Mouse (Mus musculus) heart, embryonic 11.5 days (tissue): Measurements from ENCODE around the gene Arhgap1. TPM values are rescaled to one million over a fixed set of nuclear protein-coding genes. Genes with fewer than 3 reads are reported as not detected.

Source experiments
- ATAC-seq: fragments of 200-750 bp; cut with Nextera tagmentation; replicated peaks from 2 replicates; pipeline ENCODE4 v1.8.0; 2017; ENCODE audit warnings: moderate library complexity; ENCODE audit not compliant: insufficient number of reproducible peaks, low FRiP score, low TSS enrichment
- H3K27ac ChIP-seq: fragments of 300-500 bp; sonication (generic); 2 replicates; pipeline ENCODE4 v1.5.1; 2014; ENCODE audit warnings: mild to moderate bottlenecking, low read depth, low read length
- H3K27me3 ChIP-seq: fragments of 300-500 bp; sonication (generic); 2 replicates; pipeline ENCODE4 v1.6.1; 2014; ENCODE audit warnings: mild to moderate bottlenecking, low read length, mixed read lengths; ENCODE audit not compliant: control insufficient read depth, insufficient read depth
- H3K36me3 ChIP-seq: fragments of 300-500 bp; sonication (generic); 2 replicates; pipeline ENCODE4 v1.6.1; 2014; ENCODE audit warnings: mild to moderate bottlenecking, low read length, moderate library complexity, mixed read lengths; ENCODE audit not compliant: control insufficient read depth, insufficient read depth
- H3K4me1 ChIP-seq: fragments of 300-500 bp; sonication (generic); 2 replicates; pipeline ENCODE4 v1.6.1; 2014; ENCODE audit warnings: low read length; ENCODE audit not compliant: control insufficient read depth, insufficient read depth
- H3K4me2 ChIP-seq: fragments of 300-500 bp; sonication (generic); 2 replicates; pipeline ENCODE4 v1.6.1; 2014; ENCODE audit warnings: mild to moderate bottlenecking, moderate library complexity
- H3K4me3 ChIP-seq: fragments of 300-500 bp; sonication (generic); 2 replicates; pipeline ENCODE4 v1.5.1; 2014; ENCODE audit warnings: low read depth, low read length
- H3K9ac ChIP-seq: fragments of 300-500 bp; sonication (generic); 2 replicates; pipeline ENCODE4 v1.6.1; 2014; ENCODE audit warnings: mild to moderate bottlenecking, low read depth, low read length, moderate library complexity
- H3K9me3 ChIP-seq: fragments of 300-500 bp; sonication (generic); replicated peaks from 2 replicates; pipeline ENCODE4 v1.6.1; 2016; ENCODE audit warnings: low read length; ENCODE audit not compliant: control insufficient read depth
- WGBS: fragments of 180-500 bp; shearing (Covaris S2); extraction: QIAGEN DNeasy Blood & Tissue Kit; methylation state at CpG from one replicate; pipeline ENCODE4 v1.1.7; 2014; ENCODE audit not compliant: insufficient replicate concordance; 5-methylcytosine and 5-hydroxymethylcytosine counted together
- polyA plus RNA-seq: library from polyadenylated mRNA; unstranded; fragments of >200 nt; fragmentation: Nextera tagmentation; extraction: Ambion mirVana; gene quantifications from 2 replicates; pipeline ENCODE4 v1.2.1, GENCODE M21; 2014

The Arhgap1 gene
- polyA plus RNA-seq, 1 experiment from 2014 or later: 186 TPM

- Histone ChIP-seq H3K9ac (no peak overlapping the region), H3K27me3 (no peaks in the 10 kb centered on the region), H3K4me3 (no peak overlapping the region), H3K36me3 (peaks cover 32% of the 10 kb centered on the region), H3K4me2 (no peak overlapping the region), H3K9me3 (no peaks in the 10 kb centered on the region), H3K27ac (no peak overlapping the region), H3K4me1 (no peaks in the 10 kb centered on the region; the same call in 1 of the 2 replicates)
- 83% methylated on average over 8 of the region's 8 CpGs for WGBS
- ATAC-seq: 0 out of 2 replicates have a peak, but pooled peaks have one; percentile 32
Measured at GRCm38 (mm10) chr2:91669326-91669725, 19.7 kb downstream of the Arhgap1 start.

- H3K36me3 ChIP-seq: peaks cover 26% of the 10 kb centered on the region
- no peak for ATAC-seq
- no peak overlapping the region for H3K4me2 ChIP-seq
- H3K9me3 ChIP-seq: no peaks in the 10 kb centered on the region
- H3K27ac ChIP-seq: no peak overlapping the region
- 92% methylated on average over 6 of the region's 6 CpGs for WGBS
- H3K9ac ChIP-seq: no peak overlapping the region
- no peaks in the 10 kb centered on the region for H3K27me3 ChIP-seq
- H3K4me3 ChIP-seq: no peak overlapping the region
- H3K4me1 ChIP-seq: no peaks in the 10 kb centered on the region; the same call in 1 of the 2 replicates
Measured at GRCm38 (mm10) chr2:91670038-91670437, 20.4 kb downstream of the Arhgap1 start.

- no peak for ATAC-seq
- Histone ChIP-seq H3K9ac (no peak overlapping the region), H3K9me3 (no peaks in the 10 kb centered on the region), H3K4me3 (no peak overlapping the region), H3K27me3 (no peaks in the 10 kb centered on the region), H3K36me3 (peaks cover 22% of the 10 kb centered on the region), H3K27ac (no peak overlapping the region), H3K4me1 (no peaks in the 10 kb centered on the region), H3K4me2 (no peak overlapping the region)
- 91% methylated on average over 2 of the region's 2 CpGs for WGBS
Measured at GRCm38 (mm10) chr2:91673587-91673986, 23.9 kb downstream of the Arhgap1 start.

- no peak for ATAC-seq
- H3K4me2 ChIP-seq: no peak overlapping the region
- WGBS: 92% methylated on average over 5 of the region's 5 CpGs
- H3K4me1 ChIP-seq: no peaks in the 10 kb centered on the region
- no peak overlapping the region for H3K9ac ChIP-seq
- no peak overlapping the region for H3K4me3 ChIP-seq
- H3K27ac ChIP-seq: no peak overlapping the region
- no peaks in the 10 kb centered on the region for H3K9me3 ChIP-seq
- no peaks in the 10 kb centered on the region for H3K27me3 ChIP-seq
- H3K36me3 ChIP-seq: peaks cover 11% of the 10 kb centered on the region
Measured at GRCm38 (mm10) chr2:91674895-91675294, 25.2 kb downstream of the Arhgap1 start.

DNA sequence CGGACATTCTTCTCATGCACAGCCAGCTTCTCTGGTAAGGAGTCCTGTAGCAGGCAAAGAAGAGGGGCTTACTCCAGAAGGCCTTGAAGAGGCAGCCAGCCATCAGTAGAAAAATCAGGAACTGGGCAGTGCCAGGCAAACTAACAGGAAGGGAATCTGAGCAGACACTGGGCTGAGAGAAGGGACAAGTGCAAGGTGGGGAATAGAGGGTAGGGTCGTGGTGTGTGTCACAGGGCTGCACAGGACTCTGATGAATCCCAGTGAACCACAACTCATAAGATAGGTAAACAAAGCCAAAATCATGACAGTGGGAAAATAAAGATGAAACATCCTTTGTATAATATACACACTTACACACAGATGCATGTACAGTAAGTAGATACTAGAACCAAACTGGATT is 26.8 kb downstream of the Arhgap1 start:
- WGBS: 73% methylated on average over 2 of the region's 2 CpGs
- Histone ChIP-seq H3K9me3 (no peaks in the 10 kb centered on the region), H3K27ac (no peak overlapping the region), H3K9ac (no peak overlapping the region), H3K36me3 (peaks cover 11% of the 10 kb centered on the region), H3K4me3 (no peak overlapping the region), H3K27me3 (no peaks in the 10 kb centered on the region), H3K4me1 (no peaks in the 10 kb centered on the region), H3K4me2 (no peak overlapping the region)
- ATAC-seq: no peak

DNA sequence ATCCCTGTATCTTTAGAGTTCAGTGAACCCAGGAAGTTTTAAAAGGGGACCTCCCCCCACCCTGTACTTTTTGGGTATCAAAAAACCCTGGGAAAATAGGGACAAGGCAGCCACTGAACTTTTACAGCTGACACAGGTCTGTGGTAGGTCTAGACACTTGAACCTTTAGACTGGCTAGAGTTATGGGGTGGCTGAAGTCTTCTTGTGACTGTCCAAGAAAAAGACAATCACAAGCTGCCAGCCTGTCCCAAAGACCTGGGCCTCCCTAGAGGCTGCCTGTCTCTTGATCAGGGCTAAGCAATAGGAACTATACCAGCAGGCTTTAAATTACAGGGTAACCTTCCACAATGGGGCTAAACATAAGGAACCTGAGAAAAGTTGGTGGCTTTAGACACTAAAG is 27.3 kb downstream of the Arhgap1 start:
- H3K9me3 ChIP-seq: no peaks in the 10 kb centered on the region
- H3K4me1 ChIP-seq: no peaks in the 10 kb centered on the region
- no peak overlapping the region for H3K9ac ChIP-seq
- H3K27me3 ChIP-seq: no peaks in the 10 kb centered on the region
- H3K36me3 ChIP-seq: peaks cover 14% of the 10 kb centered on the region
- no peak overlapping the region for H3K4me3 ChIP-seq
- no peak for ATAC-seq
- no peak overlapping the region for H3K27ac ChIP-seq
- no peak overlapping the region for H3K4me2 ChIP-seq

GRCm38 (mm10) chr2:91682850-91683249 is 33.2 kb downstream of the Arhgap1 start:
- Histone ChIP-seq H3K27ac (no peak overlapping the region), H3K9ac (no peak overlapping the region), H3K27me3 (no peaks in the 10 kb centered on the region), H3K4me2 (no peak overlapping the region), H3K9me3 (no peaks in the 10 kb centered on the region), H3K4me1 (no peaks in the 10 kb centered on the region), H3K36me3 (peaks cover 8% of the 10 kb centered on the region), H3K4me3 (no peak overlapping the region)
- 39% methylated on average over 4 of the region's 4 CpGs for WGBS
- ATAC-seq: no peak

DNA sequence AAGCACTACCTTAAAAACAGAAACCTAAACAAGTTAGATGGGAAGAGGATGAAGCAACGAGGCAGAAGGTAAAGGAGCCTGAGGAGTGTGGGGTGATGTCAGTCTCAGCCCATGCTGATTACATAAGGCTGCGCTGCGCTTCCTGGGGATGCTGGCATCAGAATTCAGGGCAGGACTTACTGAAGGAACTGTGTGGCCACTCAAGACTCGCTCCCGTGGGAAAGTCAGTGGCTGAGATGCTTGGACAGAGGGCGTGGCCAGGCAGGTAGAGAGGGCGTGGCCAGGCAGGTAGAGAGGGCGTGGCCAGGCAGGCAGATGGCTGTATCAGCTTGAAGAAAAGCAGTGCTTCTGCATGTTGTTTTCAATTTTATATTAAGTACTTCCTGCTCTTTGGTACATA is 34.3 kb downstream of the Arhgap1 start:
- peaks cover 7% of the 10 kb centered on the region for H3K36me3 ChIP-seq
- no peak overlapping the region for H3K9ac ChIP-seq
- no peaks in the 10 kb centered on the region for H3K9me3 ChIP-seq
- H3K4me3 ChIP-seq: no peak overlapping the region
- ATAC-seq: no peak
- H3K4me2 ChIP-seq: no peak overlapping the region
- H3K27ac ChIP-seq: no peak overlapping the region
- WGBS: 81% methylated on average over 8 of the region's 8 CpGs
- H3K4me1 ChIP-seq: no peaks in the 10 kb centered on the region
- no peaks in the 10 kb centered on the region for H3K27me3 ChIP-seq

DNA sequence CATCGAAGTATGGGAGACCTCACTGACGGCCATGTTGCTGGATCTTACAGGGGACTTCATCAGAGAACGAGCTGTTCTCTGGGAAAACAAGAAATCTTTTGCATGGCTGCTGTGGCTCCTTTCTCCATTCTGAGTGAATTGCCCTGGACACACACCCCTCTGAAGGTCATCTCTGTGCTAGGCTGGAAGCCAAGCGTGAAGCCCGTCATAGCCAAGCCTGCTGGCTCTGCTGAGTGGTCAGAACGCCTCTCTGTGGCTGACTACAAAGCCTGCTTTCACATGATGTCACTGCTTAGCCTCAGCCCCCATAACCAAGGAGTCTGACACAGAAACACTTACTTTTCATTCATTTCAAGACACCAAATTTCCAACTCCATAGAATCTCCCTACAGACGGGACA is 39.8 kb downstream of the Arhgap1 start:
- Histone ChIP-seq H3K27ac (no peak overlapping the region), H3K9me3 (no peaks in the 10 kb centered on the region), H3K4me2 (no peak overlapping the region), H3K4me3 (no peak overlapping the region), H3K4me1 (no peaks in the 10 kb centered on the region), H3K9ac (no peak overlapping the region), H3K36me3 (peaks cover 3% of the 10 kb centered on the region), H3K27me3 (no peaks in the 10 kb centered on the region)
- 65% methylated on average over 7 of the region's 7 CpGs for WGBS
- ATAC-seq: no peak
